Mouse (Mus musculus) heart, embryonic 11.5 days (tissue): ENCODE data around the gene Actb. TPM values are rescaled to one million over a fixed set of nuclear protein-coding genes. Genes with fewer than 3 reads are reported as not detected.
A peak's percentile ranks its signal among the peaks of the same experiment; 100 is the strongest.

Experiments used
- ATAC-seq: fragments of 200-750 bp; cut with Nextera tagmentation; replicated peaks from 2 replicates; pipeline ENCODE4 v1.8.0; 2017; ENCODE audit warnings: moderate library complexity; ENCODE audit not compliant: insufficient number of reproducible peaks, low FRiP score, low TSS enrichment
- H3K27ac ChIP-seq: fragments of 300-500 bp; sonication (generic); 2 replicates; pipeline ENCODE4 v1.5.1; 2014; ENCODE audit warnings: mild to moderate bottlenecking, low read depth, low read length
- H3K27me3 ChIP-seq: fragments of 300-500 bp; sonication (generic); 2 replicates; pipeline ENCODE4 v1.6.1; 2014; ENCODE audit warnings: mild to moderate bottlenecking, low read length, mixed read lengths; ENCODE audit not compliant: control insufficient read depth, insufficient read depth
- H3K36me3 ChIP-seq: fragments of 300-500 bp; sonication (generic); 2 replicates; pipeline ENCODE4 v1.6.1; 2014; ENCODE audit warnings: mild to moderate bottlenecking, low read length, moderate library complexity, mixed read lengths; ENCODE audit not compliant: control insufficient read depth, insufficient read depth
- H3K4me1 ChIP-seq: fragments of 300-500 bp; sonication (generic); 2 replicates; pipeline ENCODE4 v1.6.1; 2014; ENCODE audit warnings: low read length; ENCODE audit not compliant: control insufficient read depth, insufficient read depth
- H3K4me2 ChIP-seq: fragments of 300-500 bp; sonication (generic); 2 replicates; pipeline ENCODE4 v1.6.1; 2014; ENCODE audit warnings: mild to moderate bottlenecking, moderate library complexity
- H3K4me3 ChIP-seq: fragments of 300-500 bp; sonication (generic); 2 replicates; pipeline ENCODE4 v1.5.1; 2014; ENCODE audit warnings: low read depth, low read length
- H3K9ac ChIP-seq: fragments of 300-500 bp; sonication (generic); 2 replicates; pipeline ENCODE4 v1.6.1; 2014; ENCODE audit warnings: mild to moderate bottlenecking, low read depth, low read length, moderate library complexity
- H3K9me3 ChIP-seq: fragments of 300-500 bp; sonication (generic); replicated peaks from 2 replicates; pipeline ENCODE4 v1.6.1; 2016; ENCODE audit warnings: low read length; ENCODE audit not compliant: control insufficient read depth
- WGBS: fragments of 180-500 bp; shearing (Covaris S2); extraction: QIAGEN DNeasy Blood & Tissue Kit; methylation state at CpG from one replicate; pipeline ENCODE4 v1.1.7; 2014; ENCODE audit not compliant: insufficient replicate concordance; 5-methylcytosine and 5-hydroxymethylcytosine counted together
- polyA plus RNA-seq: library from polyadenylated mRNA; unstranded; fragments of >200 nt; fragmentation: Nextera tagmentation; extraction: Ambion mirVana; gene quantifications from 2 replicates; pipeline ENCODE4 v1.2.1, GENCODE M21; 2014

Actb gene
- polyA plus RNA-seq, 1 experiment from 2014 or later = 8,290 TPM

- Histone ChIP-seq H3K4me3 (no peak overlapping the region), H3K36me3 (peaks cover 33% of the 10 kb centered on the region), H3K9ac (no peak overlapping the region), H3K4me2 (no peak overlapping the region), H3K27me3 (no peaks in the 10 kb centered on the region), H3K4me1 (peaks cover 9% of the 10 kb centered on the region), H3K9me3 (no peaks in the 10 kb centered on the region), H3K27ac (peak overlapping the region; percentile 7; the same call in 1 of the 2 replicates)
- no peak for ATAC-seq
- 82% methylated on average over 7 of the region's 7 CpGs for WGBS
These were observed 5.2 kb downstream of the Actb start for GRCm38 (mm10) chr5:142901355-142901802.

- ATAC-seq = no peak
- H3K36me3 ChIP-seq = peaks cover 33% of the 10 kb centered on the region
- H3K4me1 ChIP-seq = peaks cover 11% of the 10 kb centered on the region
- H3K9ac ChIP-seq = no peak overlapping the region
- H3K4me3 ChIP-seq = no peak overlapping the region
- no peak overlapping the region for H3K4me2 ChIP-seq
- no peak overlapping the region for H3K27ac ChIP-seq
- no peaks in the 10 kb centered on the region for H3K9me3 ChIP-seq
- H3K27me3 ChIP-seq = no peaks in the 10 kb centered on the region
- 80% methylated on average over 7 of the region's 7 CpGs for WGBS
These were observed 5.9 kb downstream of the Actb start for GRCm38 (mm10) chr5:142900651-142901050.

DNA sequence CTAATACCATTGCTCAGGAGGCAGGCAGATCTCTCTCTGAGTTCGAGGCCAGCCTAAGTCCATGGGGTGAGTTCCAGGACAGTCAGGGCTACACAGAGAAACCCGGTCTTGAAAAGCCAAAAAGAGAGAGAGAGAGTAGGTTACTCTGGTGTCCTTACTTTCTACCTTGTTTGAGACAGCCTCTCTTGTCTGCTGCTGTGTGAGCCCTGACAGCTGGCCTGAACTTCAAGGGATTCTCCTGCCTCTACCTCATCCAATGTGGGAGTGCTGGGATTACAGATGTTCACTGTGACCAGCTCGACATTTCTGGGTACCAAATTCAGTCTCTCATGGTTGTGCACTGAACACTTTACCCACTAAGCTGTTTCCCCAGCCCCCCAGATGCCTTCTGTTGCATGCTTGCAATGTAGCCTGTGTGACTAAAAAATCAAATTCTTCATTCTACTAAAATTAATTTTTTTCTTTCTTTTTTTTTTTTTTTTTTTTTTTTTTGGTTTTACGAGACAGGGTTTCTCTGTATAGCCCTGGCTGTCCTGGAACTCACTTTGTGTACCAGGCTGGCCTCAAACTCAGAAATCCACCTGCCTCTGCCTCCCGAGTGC lies 6.5 kb downstream of the Actb start:
- Histone ChIP-seq H3K4me2 (no peak overlapping the region), H3K4me1 (peaks cover 11% of the 10 kb centered on the region), H3K27me3 (no peaks in the 10 kb centered on the region), H3K27ac (no peak overlapping the region), H3K9me3 (no peaks in the 10 kb centered on the region), H3K4me3 (no peak overlapping the region), H3K9ac (no peak overlapping the region), H3K36me3 (peaks cover 28% of the 10 kb centered on the region)
- ATAC-seq = no peak
- WGBS = 75% methylated on average over 5 of the region's 5 CpGs

DNA sequence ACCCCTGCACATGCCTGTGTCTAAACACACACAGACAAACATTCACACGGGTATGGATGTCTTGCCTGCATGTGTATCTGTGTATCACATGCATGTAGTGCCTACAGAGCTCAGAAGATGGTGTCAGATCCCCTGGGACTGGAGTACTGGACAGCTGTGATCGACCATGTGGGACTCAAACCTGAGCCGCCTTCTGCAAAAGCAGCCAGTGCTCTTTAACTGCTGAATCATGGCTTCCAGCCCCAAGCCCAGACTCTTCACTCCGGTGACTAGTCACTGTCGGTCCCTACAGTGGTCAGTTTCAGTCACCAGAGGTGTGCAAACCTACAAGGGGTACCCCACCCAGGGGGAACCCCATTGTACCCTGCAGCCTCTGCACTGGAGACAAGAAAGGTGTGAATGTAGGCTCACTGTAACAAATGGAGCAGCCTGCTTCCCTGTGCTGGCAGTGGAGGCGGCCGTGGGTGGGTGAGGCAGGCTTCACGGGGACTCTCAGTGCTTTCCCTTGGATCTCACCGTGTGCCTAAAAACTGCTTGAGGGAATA lies 7.4 kb downstream of the Actb start:
- Histone ChIP-seq H3K4me1 (peaks cover 6% of the 10 kb centered on the region), H3K4me2 (no peak overlapping the region), H3K27ac (no peak overlapping the region), H3K27me3 (no peaks in the 10 kb centered on the region), H3K9me3 (no peaks in the 10 kb centered on the region), H3K36me3 (peaks cover 21% of the 10 kb centered on the region), H3K9ac (no peak overlapping the region), H3K4me3 (no peak overlapping the region)
- 80% methylated on average over 9 of the region's 9 CpGs for WGBS
- ATAC-seq = no peak

- H3K27ac ChIP-seq = no peak overlapping the region
- H3K9me3 ChIP-seq = no peaks in the 10 kb centered on the region
- no peaks in the 10 kb centered on the region for H3K27me3 ChIP-seq
- no peak for ATAC-seq
- WGBS = 80% methylated on average over 4 of the region's 4 CpGs
- H3K4me2 ChIP-seq = no peak overlapping the region
- H3K4me3 ChIP-seq = no peak overlapping the region
- H3K4me1 ChIP-seq = peaks cover 7% of the 10 kb centered on the region
- H3K36me3 ChIP-seq = peaks cover 15% of the 10 kb centered on the region
- H3K9ac ChIP-seq = no peak overlapping the region
These were observed 8.2 kb downstream of the Actb start for GRCm38 (mm10) chr5:142898316-142898715.

DNA sequence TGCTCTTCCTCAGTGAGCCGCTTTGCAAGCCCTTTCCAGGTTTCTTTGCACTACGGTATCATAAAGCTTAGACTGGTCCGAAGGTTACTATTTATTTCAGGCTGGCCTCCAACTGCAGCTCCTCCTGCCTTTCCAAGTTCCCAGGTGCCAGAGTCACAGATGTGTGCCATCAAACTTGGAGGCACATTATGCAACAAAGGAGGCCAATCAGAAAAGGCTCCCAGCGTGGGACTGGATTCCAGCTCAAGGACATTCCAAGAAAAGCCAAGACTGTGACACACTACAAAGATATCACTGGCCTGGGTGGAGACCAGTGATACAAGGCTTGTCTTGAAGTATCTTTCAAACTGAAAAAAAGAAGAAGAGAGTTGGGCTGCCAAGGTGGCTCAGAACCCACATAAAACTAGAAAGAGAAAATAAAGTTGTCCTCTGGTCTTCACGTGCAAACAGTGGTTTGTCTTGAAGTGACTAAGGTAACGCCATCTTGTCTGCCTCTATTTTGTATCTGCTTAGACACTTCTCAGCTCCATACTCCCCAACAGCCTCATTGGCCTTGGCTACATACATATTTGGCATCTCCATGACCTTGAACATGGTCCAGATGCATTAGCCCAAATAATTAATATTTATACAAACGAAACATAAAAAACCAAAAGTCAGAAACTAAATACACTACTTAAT lies 8.8 kb downstream of the Actb start:
- Histone ChIP-seq H3K4me2 (no peak overlapping the region), H3K27me3 (no peaks in the 10 kb centered on the region), H3K9me3 (no peaks in the 10 kb centered on the region), H3K27ac (no peak overlapping the region), H3K4me1 (peaks cover 7% of the 10 kb centered on the region), H3K36me3 (peaks cover 9% of the 10 kb centered on the region), H3K4me3 (no peak overlapping the region), H3K9ac (no peak overlapping the region)
- no peak for ATAC-seq
- WGBS = 88% methylated on average over 7 of the region's 7 CpGs

DNA sequence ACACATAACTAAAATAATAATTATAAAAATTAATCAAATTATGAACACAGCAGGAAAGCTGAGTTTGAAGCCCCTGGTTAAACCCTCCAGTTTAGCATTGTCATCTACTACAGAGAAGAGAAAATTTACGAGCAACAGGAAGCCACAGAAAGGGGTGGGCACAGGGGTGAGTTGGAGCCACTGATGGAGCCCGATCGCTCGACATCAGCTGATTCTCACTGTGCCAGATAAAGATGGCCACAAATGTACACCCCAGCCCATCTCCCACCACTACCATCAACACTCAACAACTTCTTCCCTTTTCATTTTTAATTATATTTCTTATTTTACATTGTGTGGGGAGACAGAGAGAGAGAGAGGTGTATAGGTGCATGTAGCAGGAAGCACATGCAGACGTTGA lies 9.8 kb downstream of the Actb start:
- H3K4me3 ChIP-seq = no peak overlapping the region
- H3K4me1 ChIP-seq = peaks cover 7% of the 10 kb centered on the region
- no peak overlapping the region for H3K27ac ChIP-seq
- no peaks in the 10 kb centered on the region for H3K27me3 ChIP-seq
- ATAC-seq = no peak
- WGBS = 84% methylated on average over 5 of the region's 5 CpGs
- H3K4me2 ChIP-seq = no peak overlapping the region
- H3K36me3 ChIP-seq = peaks cover 5% of the 10 kb centered on the region
- H3K9ac ChIP-seq = no peak overlapping the region
- no peaks in the 10 kb centered on the region for H3K9me3 ChIP-seq

DNA sequence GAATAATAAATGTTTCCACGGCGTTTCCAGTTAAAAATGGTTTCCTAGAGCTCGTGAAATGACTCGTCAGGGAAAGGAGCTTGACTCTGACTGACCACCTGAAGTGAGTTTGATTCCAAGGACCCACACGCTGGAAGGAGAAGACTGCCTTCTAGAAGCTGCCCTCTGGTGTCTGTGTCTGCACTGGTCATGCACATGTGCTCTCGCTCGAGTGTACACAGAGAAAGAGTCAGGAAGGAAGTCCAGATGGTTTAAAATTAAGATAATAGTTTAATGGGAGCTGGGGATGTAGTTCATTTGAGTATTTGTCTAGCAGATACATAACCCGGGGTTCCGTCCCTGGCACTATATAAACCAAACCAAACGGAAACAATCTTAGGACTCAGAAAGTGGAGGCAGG lies 10.4 kb downstream of the Actb start:
- Histone ChIP-seq H3K9ac (no peak overlapping the region), H3K27me3 (no peaks in the 10 kb centered on the region), H3K9me3 (no peaks in the 10 kb centered on the region), H3K4me3 (peak overlapping the region; percentile 81; the same call in 1 of the 2 replicates), H3K36me3 (peaks cover 5% of the 10 kb centered on the region), H3K4me1 (peaks cover 7% of the 10 kb centered on the region), H3K27ac (no peak overlapping the region), H3K4me2 (peak overlapping the region; percentile 94)
- ATAC-seq = no peak
- WGBS = 72% methylated on average over 10 of the region's 10 CpGs
